ENCODE assay signal across 8 mouse cellular contexts in the genomic region with DNA sequence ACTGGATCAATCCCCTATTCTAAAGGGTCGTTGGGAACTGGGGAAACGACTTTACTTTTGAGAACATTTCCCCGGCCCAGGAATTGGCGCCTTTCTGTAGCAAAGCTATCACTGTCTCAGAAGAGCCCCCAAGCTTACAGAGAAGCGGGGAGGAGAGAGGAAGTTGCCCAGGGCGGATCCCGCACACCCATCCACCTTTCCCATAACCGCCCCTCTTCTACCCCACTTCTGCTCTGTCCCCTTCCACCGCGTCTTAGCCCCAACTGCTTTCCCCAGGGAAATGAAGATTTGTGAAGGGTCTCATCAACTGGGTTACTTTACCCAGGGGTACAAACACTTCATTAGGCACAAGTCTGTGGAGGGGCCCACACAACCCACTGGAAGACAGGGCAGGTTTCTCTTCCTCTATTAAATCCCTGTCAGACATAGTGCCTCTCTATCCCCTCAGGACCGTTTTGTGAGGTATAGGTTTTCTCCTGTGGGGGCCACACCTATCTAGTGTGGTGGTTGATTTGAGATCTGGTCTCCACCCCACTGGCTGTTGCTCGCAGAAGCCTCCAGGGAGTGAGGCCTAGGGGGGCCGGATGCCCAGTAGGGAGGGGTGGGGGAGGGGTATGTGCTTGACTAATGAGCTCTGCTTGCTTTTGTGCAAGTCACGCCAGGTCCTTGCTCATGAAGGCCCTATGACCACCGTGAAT. TPM values are rescaled to one million over a fixed set of nuclear protein-coding genes. Genes with fewer than 3 reads are reported as not detected.
DNase-seq lines count a peak whose midpoint lies in the region; ATAC-seq lines count a peak whose summit lies in the region.

No protein-coding gene starts in this region.

- peak overlapping the region; percentile 61 for H3K4me2 ChIP-seq in embryonic facial prominence, embryonic 13.5 days

- H3K9ac ChIP-seq in embryonic facial prominence, embryonic 13.5 days, result peak overlapping the region; percentile 74

- DNase-seq in 3134 (ENCODE audit: extremely low read depth, insufficient read length, low spot score) (peak; percentile 68), NIH3T3 (ENCODE audit: low read depth) (peak; percentile 81)
- peak; percentile 40 to 53 for DNase-seq in heart, postnatal 10 days
- peak; percentile 53 for DNase-seq in limb, embryonic 10.5 days (ENCODE audit: low spot score)
- DNase-seq in midbrain, embryonic 10.5 days (ENCODE audit: low spot score), result peak; percentile 52
- peak; percentile 90 for DNase-seq in splenic B cell, adult 2 months (ENCODE audit: low read depth, low spot score)
- no peak for DNase-seq in left cerebral cortex, postnatal 36 days (ENCODE audit: low spot score in 2 of 2)

- H3K27me3 ChIP-seq in embryonic facial prominence, embryonic 13.5 days, result peaks cover 17% of the 10 kb centered on the region
- H3K27me3 ChIP-seq in limb, embryonic 10.5 days (ENCODE audit: low read depth, poor library complexity, severe bottlenecking), result peaks cover 41% of the 10 kb centered on the region
- H3K27me3 ChIP-seq in midbrain, embryonic 10.5 days (ENCODE audit: low read depth, poor library complexity, severe bottlenecking), result peaks cover 14% of the 10 kb centered on the region; the same call in 1 of the 2 replicates
- H3K27me3 ChIP-seq in splenic B cell, adult 2 months (ENCODE audit: control insufficient read depth, insufficient read depth, low read length, poor library complexity, severe bottlenecking), result no peaks in the 10 kb centered on the region

- H3K27ac ChIP-seq in embryonic facial prominence, embryonic 13.5 days, result peak overlapping the region; percentile 57
- H3K27ac ChIP-seq in limb, embryonic 10.5 days, result peak overlapping the region; percentile 83
- peak overlapping the region; percentile 81 for H3K27ac ChIP-seq in midbrain, embryonic 10.5 days (replicated peaks)

- no peaks in the 10 kb centered on the region for H3K9me3 ChIP-seq in embryonic facial prominence, embryonic 13.5 days
- H3K9me3 ChIP-seq in limb, embryonic 10.5 days (replicated peaks), result no peaks in the 10 kb centered on the region
- no peaks in the 10 kb centered on the region for H3K9me3 ChIP-seq in midbrain, embryonic 10.5 days (replicated peaks)

- intact Hi-C loops in heart, postnatal 10 days (cut with DNase I), result loop anchor here (2.0 kb wide), 2 partner anchors 32 to 70 kb away; no protein-coding TSS in a partner anchor
- intact Hi-C loops in left cerebral cortex, postnatal 36 days (cut with DNase I), result no loop called here

- 18% methylated on average over 15 of the region's 15 CpGs for WGBS in embryonic facial prominence, embryonic 13.5 days
- 14% methylated on average over 15 of the region's 15 CpGs for WGBS in limb, embryonic 10.5 days
- 18% methylated on average over 15 of the region's 15 CpGs for WGBS in midbrain, embryonic 10.5 days

- H3K4me3 ChIP-seq in embryonic facial prominence, embryonic 13.5 days, result peak overlapping the region; percentile 53
- H3K4me3 ChIP-seq in limb, embryonic 10.5 days, result peak overlapping the region; percentile 58
- peak overlapping the region; percentile 59 for H3K4me3 ChIP-seq in midbrain, embryonic 10.5 days

- ATAC-seq in embryonic facial prominence, embryonic 13.5 days (ENCODE audit: insufficient number of reproducible peaks, insufficient read depth, low FRiP score, low TSS enrichment, low read depth), result 0 out of 2 replicates have a peak, but pooled peaks have one; percentile 39

- H3K36me3 ChIP-seq in embryonic facial prominence, embryonic 13.5 days, result no peaks in the 10 kb centered on the region
- no peaks in the 10 kb centered on the region for H3K36me3 ChIP-seq in limb, embryonic 10.5 days
- no peaks in the 10 kb centered on the region for H3K36me3 ChIP-seq in midbrain, embryonic 10.5 days
- peaks cover 3% of the 10 kb centered on the region; the same call in 1 of the 2 replicates for H3K36me3 ChIP-seq in splenic B cell, adult 2 months (ENCODE audit: control insufficient read depth, insufficient read depth, low read length, poor library complexity, severe bottlenecking)

- no peaks in the 10 kb centered on the region for H3K4me1 ChIP-seq in embryonic facial prominence, embryonic 13.5 days
- H3K4me1 ChIP-seq in limb, embryonic 10.5 days, result peaks cover 3% of the 10 kb centered on the region; the same call in 1 of the 2 replicates
- peaks cover 7% of the 10 kb centered on the region; the same call in 1 of the 2 replicates for H3K4me1 ChIP-seq in midbrain, embryonic 10.5 days

RNA-seq across cellular contexts. Expression of gene Msn, which starts 0.8 kb away (rescaled TPM):
- polyA plus RNA-seq in embryonic facial prominence, embryonic 13.5 days (2015; fragmentation: Nextera tagmentation; extraction: Ambion mirVana), result 77.1 and 77.6 TPM in 2 replicates
- total RNA-seq in heart, postnatal 10 days (2021), result 100 to 1,000 TPM; 219 to 224 TPM
- 98.5 and 100 TPM in 2 replicates for polyA plus RNA-seq in limb, embryonic 10.5 days (2016; fragmentation: Nextera tagmentation; extraction: Ambion mirVana)
- 114 and 122 TPM in 2 replicates for polyA plus RNA-seq in midbrain, embryonic 10.5 days (2016; fragmentation: Nextera tagmentation; extraction: Ambion mirVana)
- total RNA-seq in left cerebral cortex, postnatal 36 days (2021), result 10 to 100 TPM; 17.4 to 17.5 TPM

Comparison
In these comparisons a context has a peak if more than half of its experiments do, and no peak if none do; other contexts are left out.
1. DNase-seq: peak in 3134 (single experiment), NIH3T3 (single experiment), heart, postnatal 10 days (2 of 2), limb, embryonic 10.5 days (single experiment), midbrain, embryonic 10.5 days (single experiment) and splenic B cell, adult 2 months (single experiment); none in left cerebral cortex, postnatal 36 days (0 of 2).
2. Peak in every context shown above with its lines, with median percentiles within 50 percentile points of each other: H3K27ac ChIP-seq and H3K4me3 ChIP-seq.